Mouse (Mus musculus) E14TG2a.4 (cell line): ENCODE measurements around the gene I0C0044D17Rik.

Experiments used
- CTCF ChIP-seq: conservative IDR thresholded peaks from 2 replicates; pipeline ENCODE4 v1.5.1; 2014; ENCODE audit warnings: low read length
- NANOG ChIP-seq: IDR thresholded peaks from 2 replicates; pipeline ENCODE4 v1.6.1; 2014; ENCODE audit warnings: borderline replicate concordance, low read length, mixed read lengths
- POU5F1 ChIP-seq: IDR thresholded peaks from 2 replicates; pipeline ENCODE4 v1.6.1; 2014; ENCODE audit warnings: low read length, borderline replicate concordance

DNA sequence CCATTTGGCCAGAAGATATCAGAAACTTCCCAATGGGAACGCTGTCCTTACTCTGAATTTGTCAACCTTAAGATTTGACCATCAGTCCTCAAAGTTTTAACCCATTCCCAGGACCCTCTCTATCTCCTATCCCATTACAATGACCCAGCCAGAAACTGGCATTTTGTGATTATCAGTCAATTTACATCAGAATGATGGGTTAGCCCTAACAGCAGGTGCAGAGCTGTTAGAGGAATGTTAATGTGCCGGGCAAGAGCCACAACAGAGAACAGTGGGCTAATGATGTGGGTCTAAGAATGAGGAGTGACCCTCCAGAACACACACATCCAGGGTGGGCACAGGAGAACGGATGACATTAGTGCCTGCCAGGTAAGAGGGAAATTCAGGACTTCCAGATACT, 37.4 kb downstream of the I0C0044D17Rik start:
- TF ChIP-seq CTCF (no peak), NANOG (peak; percentile 76), POU5F1 (no peak)
